Mouse (Mus musculus) cerebellum, adult 11 months (tissue): ENCODE results near the gene Cwc25.
"Not testable (repeated sequence)": the region's sequence is repeated elsewhere in the genome, so short reads cannot be mapped to it uniquely, and the experiment has no call there.

Experiments used
- DNase-seq: peaks from one replicate; pipeline ENCODE4 v3.0.0; 2022

Gene Cwc25

DNA sequence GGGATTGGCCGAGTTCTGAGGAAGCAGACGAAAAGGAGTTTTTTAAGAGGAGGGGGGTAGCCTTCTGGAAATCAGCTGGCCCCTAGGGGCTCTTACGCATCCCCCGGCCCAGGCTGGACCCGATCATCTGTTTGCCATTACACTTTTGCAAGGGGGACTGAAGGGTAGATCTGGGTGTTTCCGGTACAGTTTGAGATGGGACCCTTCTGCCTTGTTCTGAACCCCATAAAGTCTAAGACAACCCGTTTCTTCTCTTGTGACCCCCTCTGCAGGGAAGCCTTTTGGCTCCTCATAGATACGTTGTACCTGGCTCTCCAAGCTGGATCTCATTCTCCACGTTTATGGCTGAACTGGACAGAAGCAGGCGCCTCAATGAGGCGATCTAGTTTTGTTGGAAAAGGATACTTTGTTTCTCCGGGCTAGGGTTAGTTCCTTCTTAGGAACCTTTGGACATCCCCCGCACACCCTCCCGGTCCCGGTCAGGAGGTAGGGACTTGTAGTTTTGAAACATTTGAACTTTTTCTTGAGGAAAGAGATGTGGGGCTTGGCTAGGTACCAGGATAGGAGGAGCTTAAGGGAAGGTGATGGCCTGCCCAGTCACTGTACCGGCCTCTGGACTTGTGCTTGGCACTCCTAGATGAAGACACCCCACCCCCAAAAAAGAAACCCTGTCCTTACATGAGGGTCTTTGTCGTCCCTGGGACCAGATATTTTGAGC lies 34.5 kb upstream of the Cwc25 start:
- peak; percentile 44 for DNase-seq

DNA sequence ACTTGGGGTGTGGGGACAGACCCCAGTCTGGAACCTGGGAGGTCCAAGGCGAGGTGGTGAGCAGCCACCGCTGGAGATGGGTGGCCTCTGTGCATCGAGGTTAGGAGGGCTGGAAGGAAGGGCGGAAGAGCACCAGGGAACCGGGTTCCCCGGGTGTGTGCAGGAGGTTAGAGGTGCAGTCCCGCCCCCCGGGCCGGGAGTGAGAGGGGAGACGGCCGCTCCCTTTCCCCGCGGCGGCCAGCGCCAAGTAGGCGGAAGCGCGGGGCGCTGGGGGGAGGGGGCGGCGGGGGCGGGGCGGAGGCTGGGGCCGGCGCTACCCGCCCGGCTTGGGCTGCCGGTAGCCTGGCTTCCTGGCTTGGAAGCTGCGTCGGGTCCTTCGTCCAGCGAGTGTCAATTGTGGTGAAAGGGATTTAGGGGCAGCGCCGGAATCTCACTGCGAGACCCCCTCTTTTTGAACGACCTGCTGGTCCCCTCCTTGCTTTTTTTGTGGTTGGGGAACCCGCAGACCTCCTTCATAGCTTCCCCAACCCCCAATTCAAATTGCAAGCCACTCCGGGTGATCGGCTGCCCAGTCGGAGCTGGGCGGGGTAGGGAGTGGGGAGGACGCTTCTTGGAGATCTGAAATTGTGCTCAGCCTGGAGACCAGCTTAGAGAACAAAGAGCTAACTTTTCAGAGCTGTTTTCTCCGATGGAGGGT lies 33.8 kb upstream of the Cwc25 start:
- peak; percentile 68 for DNase-seq

DNA sequence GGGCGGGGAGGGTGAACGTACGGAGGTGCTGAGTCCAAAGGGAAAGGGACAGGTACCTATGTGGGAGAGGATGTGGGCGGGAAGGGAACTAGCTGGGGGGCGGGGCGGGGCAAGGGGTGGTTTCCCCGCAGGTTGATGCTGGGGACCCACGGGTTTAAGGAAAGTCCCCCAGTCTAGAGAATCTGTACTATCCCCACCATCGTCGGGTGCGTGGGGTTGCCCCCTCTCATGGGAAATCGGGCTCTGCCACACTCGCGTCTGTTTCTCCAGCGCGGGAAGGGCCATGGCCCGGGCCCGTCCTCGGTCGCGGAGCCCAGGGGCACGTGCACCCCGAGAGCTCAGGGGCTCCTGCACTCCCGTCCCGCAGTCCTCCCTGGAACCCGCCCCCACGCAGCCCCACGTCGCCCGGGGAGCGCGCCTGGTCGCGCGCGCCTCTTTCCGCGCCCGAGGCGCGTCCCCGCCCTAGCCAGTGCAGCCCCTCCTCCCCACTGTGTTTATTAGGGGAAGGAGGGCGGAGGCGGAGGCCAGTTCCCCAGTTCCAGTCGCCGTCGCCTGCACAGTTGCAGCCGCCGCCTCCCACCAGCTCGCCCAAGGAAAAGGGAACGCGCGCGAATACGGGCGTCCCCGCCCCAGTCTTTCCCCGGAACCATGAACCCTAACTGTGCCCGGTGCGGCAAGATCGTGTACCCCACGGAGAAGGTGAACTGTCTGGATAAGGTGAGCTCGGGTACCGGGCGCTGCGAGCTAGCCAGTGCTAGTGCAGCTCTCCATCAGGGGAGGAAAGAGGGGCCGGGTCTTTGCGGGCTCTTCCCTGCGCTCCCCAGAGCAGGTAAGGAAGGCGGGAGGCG lies 33.0 kb upstream of the Cwc25 start:
- peak; percentile 92 for DNase-seq

DNA sequence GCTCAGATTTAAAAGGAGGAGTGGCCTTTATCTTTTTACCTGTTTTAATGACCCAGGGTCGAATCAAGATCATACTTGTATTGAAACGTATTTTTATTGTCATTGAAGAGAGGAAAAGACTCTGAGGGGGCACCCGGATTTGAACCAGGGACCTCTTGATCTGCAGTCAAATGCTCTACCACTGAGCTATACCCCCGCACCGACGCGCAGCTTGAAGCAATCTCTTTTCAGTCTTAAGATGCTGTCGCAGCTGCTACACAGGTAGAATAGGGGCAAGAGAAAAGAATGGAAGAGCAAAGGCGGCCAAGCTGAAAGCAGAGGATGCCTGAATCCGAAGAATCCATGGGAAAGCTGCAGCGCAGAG lies 32.4 kb upstream of the Cwc25 start, which contains the start of gene Lasp1:
Gene Lasp1 (plus strand): TSS at position 219 of the 364 bp plus-strand sequence.
- DNase-seq, result peak; percentile 92

DNA sequence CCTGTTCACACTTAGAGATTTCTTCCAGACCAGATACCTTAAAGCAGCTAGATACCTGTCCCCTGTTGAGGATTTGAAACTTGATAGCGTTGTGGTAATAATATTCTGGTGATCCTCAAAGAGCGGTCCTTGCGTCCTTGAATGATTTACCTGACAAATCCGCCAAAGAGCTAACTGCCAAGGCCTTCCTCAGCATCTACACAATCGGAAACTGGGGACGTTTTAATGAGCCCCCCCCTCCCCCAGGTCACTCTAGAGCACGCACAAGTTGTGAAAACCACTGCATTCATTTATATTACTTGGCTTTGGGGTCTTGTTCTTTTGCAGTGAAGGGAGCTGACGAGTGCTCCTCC lies 31.7 kb upstream of the Cwc25 start:
- no peak for DNase-seq

DNA sequence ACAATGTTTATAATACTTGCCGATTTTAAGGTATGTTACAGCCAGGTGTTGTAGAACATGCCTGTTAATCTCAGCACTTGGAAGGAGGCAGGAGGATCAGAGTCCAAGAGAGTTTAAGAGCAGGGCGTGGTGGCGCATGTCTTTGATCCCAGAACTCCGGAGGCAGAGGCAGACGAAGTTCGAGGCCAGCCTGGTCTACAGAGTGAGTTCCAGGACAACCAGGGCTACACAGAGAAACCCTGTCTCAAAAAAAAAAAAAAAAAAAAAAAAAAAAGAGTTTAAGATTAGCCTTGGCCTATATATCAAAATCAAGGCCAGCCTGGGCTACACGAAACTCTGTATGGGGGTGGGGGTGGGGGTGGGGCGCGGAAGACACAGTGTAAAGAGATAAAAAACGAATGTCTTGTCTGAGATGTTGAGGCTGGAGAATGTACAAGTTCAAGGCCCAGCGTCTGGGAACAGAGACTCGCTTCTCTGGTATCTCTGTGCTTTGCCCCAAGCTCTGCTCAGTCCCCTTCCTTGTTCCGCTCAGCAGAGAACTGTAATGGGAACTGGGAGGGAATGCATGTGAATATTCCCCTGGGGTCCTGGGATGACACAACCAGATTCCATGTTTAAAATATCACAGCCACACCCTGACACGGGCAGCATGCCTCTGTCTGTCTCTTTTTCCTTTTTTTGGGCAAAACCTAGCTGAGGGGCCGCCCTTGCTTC lies 31.2 kb upstream of the Cwc25 start:
- no peak for DNase-seq

DNA sequence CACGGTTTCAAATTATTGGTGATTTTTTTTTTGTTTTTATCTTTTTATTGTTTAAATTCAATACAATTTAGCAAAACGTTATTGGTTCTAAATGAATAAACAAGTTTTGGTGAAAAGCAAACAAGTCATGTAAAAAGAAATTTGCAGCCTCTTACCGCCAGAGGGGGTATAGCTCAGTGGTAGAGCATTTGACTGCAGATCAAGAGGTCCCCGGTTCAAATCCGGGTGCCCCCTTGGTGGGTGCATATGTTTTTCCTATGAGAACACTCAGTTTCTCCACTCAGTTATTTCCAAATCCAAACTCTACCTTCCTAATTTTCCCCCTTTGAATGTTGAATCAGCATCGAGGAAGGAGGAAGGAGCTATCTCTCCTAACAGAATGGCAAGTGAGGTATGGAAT lies 30.6 kb upstream of the Cwc25 start:
- DNase-seq, result peak; percentile 80

DNA sequence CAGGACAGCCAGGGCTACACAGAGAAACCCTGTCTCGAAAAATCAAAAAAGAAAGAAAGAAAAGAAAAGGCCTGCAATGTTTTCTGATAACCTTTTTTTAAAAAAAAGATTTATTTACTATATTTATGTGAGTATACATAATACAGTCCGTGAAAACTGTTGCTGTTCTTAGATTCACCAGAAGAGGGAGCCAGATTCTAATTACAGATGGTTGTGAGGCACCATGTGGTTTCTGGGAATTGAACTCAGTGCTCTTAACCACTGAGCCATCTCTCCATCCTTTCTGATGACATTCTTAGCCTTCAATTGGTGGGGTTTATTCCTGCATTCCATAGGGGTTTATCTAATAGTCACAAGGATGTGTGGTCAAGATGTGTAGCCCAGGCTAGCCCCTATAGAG lies 26.8 kb upstream of the Cwc25 start:
- DNase-seq, result no peak

DNA sequence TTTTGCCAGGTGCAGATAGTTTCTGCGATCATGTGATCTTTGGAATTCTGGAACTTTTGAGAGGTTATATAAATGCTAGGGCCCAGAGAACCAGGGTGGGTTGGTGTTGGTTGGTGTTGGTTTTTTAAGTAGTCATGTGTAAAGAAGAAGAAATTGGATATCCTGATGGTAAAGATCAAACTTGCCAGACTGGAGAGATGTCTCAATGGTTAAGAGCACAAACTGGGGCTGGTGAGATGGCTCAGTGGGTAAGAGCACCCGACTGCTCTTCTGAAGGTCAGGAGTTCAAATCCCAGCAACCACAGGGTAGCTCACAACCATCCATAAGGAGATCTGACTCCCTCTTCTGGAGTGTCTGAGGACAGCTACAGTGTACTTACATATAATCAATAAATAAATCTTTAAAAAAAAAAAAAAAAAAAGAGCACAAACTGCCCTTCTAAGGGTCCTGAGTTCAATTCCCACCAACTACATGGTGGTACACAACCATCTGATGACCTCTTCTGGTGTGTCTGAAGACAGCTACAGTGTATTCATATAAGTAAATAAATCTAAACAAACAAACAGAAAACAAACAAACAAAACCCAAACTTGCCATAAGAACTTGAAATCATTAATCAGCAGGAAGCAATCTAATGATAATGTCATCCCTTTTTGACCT lies 24.6 kb upstream of the Cwc25 start:
- DNase-seq, result not testable (repeated sequence)

DNA sequence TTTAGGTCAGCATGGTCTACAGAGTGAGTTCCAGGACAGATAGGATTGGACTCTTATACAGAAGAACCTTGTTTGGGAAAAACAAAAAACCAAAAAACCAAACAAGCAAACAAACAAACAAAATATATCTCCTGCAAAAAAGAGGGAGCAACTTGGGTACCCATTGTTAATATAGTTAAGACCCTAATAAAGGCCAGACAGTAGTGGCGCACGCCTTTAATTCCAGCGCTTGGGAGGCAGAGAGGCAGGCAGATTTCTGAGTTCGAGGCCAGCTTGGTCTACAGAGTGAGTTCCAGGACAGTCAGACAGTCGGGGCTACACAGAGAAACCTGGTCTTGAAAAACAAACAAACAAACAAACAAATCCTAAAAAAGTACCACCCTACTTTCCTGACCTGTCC lies 23.4 kb upstream of the Cwc25 start:
- no peak for DNase-seq

DNA sequence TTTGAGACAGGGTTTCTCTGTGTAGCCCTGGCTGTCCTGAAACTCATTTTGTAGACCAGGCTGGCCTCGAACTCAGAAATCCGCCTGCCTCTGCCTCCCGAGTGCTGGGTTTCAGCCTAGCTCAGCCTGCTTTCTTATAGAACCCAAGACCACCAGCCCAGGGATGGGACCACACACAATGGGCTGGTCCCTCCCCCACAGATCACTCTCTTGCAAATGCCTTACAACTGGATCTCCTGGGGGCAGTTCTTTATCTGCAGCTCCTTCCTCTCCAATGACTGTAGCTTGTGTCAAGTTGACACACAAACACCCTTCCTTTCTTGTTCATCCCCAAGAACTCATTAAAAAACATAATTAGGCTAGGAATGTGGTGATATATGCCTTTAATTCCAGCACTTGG lies 21.6 kb upstream of the Cwc25 start:
- DNase-seq, result no peak

DNA sequence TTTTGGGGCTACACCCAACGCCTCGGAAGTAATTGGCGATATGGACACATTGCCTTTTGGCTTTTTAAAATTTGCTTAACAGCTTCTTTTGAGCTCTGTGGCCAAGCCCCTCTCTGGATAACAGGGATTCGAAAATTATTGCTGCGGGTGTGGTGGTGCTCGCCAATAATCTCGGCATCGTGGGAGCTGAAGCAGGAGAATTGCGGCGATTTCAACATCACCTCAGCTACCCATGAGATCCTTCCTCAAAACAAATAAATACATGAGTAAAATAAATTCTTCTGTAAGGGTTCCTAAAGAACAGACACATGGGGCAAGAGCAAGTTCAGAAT lies 16.2 kb upstream of the Cwc25 start:
- no peak for DNase-seq

DNA sequence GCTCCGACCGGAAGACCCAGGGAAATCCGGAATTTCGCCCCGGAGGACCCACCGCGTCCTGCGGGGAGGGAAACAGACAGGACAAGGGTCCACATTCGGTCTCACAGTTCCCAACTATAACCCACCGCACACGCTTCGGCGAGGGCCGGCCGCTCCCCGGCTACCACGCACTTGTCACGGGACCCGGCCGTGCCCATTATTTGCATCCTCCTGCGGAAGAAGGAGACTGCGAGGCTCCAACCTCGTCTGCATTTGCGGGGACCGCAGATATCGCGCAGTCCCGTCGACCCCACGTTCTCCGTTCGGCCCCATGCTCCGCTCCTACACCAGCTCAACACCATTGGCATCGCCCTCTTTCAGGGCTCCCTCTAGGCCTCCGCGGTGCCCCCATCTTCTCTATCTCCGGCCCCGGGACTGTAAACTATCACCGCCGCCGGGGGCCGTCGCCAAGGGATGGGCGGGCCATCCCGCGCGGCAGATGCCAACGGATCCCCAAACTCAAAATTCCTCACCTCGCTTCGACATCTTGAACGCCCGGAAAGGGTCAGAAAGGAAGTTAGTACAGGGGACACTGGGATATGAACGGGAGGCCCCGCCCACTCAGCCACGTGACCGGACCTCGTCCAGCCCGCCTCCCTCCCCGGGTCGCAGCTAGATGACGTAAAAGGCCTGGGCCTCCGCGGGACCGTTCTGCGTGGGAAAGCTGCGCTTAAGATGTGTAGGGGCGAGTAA lies 15.6 kb upstream of the Cwc25 start, which contains the start of gene Rpl23:
Gene Rpl23 (minus strand): TSS at position 606 of the 732 bp plus-strand sequence.
- peak; percentile 99 for DNase-seq

DNA sequence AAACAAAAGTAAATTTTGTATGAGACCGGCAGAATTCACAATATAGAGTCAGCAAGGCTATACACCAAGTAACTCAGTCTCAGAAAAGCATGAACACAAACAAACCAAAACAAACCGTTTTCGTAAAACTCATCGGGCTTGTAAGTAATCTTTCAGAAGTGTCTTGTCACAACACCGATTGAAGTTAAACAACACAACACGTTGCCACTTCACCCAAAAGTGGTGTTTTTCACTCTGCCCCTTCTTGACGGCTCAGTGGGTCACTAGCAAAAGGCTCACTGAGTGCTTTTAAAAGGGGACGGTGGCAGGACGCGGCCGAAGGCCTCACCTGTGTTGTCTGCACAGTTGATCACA lies 15.1 kb upstream of the Cwc25 start:
- no peak for DNase-seq

DNA sequence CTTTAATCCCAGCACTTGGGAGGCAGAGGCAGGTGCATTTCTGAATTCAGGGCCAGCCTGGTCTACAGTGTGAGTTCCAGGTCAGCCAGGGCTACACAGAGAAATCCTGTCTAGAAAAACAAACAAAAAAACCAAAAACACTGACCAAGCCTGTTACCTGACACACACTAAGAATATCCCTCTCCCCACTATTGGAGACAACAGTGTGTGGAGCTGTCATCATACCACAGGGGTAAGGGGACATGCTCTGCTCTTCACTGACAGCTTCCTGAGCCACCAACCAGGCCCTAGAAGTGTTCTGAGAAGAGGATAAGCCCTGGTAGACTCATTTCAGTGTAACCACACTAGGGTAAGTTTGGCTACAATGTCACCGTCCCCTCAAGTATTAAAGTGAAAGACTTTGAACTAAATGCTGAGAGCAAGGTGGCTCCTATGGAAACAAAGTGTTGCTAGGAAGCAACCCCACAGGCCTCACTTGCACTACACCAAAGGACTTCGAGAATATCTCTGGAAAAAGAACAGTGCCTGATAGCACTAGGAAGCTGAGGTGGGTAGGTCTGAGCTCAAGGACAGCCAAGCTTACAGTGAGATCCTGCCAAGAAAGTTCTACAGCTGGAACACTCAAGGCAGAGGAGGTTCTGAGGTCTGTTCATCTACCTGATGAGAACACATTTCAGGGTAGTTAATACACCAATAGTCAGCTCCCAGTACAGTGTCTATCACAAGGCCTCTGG lies 13.8 kb upstream of the Cwc25 start:
- no peak for DNase-seq

DNA sequence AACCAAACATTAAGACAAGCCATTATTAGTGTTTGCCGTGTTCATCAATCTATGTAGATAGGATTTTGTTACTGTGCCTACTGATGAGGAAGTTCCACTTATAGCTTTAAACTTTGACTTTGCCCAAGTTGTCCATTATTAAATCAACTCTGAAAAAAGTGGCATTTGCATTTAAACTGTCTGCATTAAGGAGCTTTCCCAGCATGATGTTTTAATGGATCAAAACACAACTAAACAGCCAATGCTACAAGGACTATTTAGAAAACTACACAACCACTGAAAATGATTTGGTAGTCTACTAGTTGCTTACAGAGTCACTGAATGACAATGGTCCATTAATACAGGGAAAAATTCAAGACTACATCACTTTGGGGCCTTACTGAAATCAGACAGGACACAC lies 12.6 kb upstream of the Cwc25 start:
- DNase-seq, result no peak

DNA sequence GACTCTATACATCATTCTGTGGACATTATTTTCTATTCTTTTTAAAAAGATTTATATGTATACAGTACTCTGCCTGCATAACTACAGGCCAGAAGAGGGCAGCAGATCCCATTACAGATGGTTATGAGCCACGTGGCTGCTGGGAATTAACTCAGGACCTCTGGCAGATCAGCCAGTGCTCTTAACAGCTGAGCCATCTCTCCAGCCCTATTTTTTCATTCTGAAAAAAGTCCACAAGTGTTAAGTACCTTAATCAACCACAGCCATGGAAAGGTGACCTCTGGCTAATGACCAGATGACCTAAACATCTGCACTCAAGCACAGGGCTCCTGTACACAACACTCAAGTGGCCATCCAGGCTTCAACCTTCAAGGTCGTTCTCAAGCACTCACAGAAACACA lies 10.8 kb upstream of the Cwc25 start:
- no peak for DNase-seq

DNA sequence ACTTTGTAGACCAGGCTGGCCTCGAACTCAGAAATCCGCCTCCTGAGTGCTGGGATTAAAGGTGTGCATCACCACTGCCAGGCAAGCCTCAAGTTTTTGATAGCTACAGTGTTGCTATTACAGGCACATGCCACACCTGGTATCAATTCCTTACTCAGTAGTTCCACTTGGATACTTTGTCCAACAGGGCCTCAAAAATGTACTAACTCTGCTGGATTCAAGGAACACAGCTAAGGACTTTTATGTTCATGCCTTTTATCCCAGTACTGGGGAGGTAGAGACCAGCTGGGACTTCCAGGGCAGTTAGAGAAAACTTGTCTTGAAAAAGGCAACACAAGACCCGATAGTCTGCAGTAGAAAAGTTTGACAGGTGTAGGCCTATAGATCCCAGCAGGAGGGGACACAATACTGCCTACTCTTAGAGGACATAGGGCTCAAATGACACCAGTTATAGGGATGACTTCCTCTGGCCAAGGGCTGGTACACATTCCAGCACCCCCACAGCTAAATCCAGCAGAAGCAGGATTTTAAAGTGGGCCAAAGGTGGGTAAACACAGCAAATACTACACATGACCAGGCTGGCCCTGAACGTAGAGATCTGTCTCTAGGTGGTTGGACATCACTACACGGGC lies 10.3 kb upstream of the Cwc25 start:
- no peak for DNase-seq

DNA sequence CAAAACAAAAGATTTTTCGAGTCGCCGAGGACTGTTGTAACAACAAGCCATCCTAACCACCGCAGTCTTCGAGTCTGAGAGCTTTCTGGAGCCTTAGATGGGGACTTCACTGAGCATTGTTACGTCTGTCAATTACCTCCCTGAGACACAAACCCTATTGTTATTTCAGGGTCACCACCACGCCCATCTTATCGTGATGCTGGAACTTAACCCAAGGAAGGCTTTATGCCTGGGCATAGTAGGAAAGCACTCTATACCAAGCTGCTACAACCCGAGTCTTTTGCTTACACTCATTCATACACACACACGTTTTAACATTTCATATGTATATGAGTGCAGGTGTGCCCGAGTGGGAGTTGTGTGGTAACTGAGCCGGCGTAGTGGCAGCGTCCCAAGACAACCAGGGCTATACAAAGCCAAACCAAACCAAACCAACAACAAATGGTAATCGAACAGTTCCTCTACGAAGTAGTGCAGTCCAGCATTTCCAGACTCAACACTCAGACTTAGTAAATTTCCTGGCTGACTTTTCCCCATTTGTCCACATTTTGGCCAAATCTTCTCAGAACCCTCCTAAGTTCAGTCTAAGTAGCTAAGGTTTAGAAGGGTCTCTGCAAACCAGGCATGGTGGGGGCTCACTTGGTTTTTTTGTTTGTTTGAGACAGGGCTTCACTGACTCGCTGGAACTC lies 9.6 kb upstream of the Cwc25 start, which contains the start of gene 1700001P01Rik:
Gene 1700001P01Rik (minus strand): TSS at position 111 of the 689 bp plus-strand sequence.
- DNase-seq, result no peak

DNA sequence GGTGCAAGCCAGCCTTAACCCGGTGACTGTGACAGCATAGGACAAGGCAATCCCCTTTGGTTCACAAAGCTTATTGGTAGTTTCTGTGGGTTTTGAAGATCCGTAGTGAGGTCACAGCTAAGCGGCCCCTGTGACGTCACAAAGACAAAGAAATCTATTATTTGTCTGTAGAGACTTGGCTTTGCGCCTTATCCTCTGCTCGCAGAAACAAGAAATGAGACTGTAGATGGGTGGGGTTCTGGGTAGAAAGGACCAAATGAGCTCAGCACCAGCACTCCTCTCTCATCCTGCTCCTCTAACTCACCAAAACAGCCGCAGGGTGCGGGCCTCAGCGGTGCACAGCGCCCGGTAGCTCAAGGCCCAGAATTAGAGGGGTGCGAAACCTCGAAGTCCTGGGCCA lies 8.8 kb upstream of the Cwc25 start:
- no peak for DNase-seq
